ENCODE assay signal across 28 mouse cellular contexts in the genomic region with DNA sequence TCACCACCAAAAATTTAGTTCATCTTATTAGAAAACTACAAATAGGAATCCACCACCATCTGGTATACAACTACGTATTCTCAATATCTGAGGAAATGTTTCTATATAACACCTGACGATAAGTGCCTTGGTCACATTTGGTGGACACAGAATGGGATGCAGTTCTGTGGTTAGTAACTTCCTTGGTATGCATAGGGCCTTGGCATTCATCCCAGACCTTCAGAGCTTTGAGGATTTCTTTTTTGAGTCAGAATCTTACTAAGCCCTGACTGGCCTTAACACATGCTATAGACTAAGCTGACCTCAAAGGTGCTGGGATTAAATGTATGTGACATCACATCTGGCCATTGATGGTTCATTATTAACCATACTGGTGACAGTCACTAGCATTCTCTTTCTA.
DNase-seq lines count a peak whose midpoint lies in the region; ATAC-seq and TF ChIP-seq lines count a peak whose summit lies in the region.
"Had no signal": no experiment of that assay in that cellular context is flagged by ENCODE, and none has a peak within 500 bp of the region (broad histone marks: within the 10 kb centered on the region; RNA-seq: fewer than 3 reads in every experiment).

No protein-coding gene starts in this region.

- no peak for TF ChIP-seq CTCF in lung, embryonic 14.5 days (IDR thresholded peaks at IDR 0.05; ENCODE audit: low read depth)
- TF ChIP-seq CTCF in lung, postnatal 0 days (IDR thresholded peaks at IDR 0.05) = no peak
- TF ChIP-seq CTCF in Patski (IDR thresholded peaks at IDR 0.05) = no peak
- TF ChIP-seq CTCF in intestine, postnatal 0 days (IDR thresholded peaks at IDR 0.05; ENCODE audit: low read depth) = no peak

- H3K9me3 ChIP-seq in lung, embryonic 14.5 days (ENCODE audit: low read depth, low read length) = no peaks in the 10 kb centered on the region
- no peaks in the 10 kb centered on the region for H3K9me3 ChIP-seq in lung, postnatal 0 days (ENCODE audit: low read length)
- no peaks in the 10 kb centered on the region for H3K9me3 ChIP-seq in intestine, postnatal 0 days (ENCODE audit: control insufficient read depth)
- H3K9me3 ChIP-seq in kidney, embryonic 16.5 days (ENCODE audit: low read length) = no peaks in the 10 kb centered on the region
- H3K9me3 ChIP-seq: embryonic facial prominence, embryonic 13.5 days; forebrain, embryonic 12.5 days; forebrain, embryonic 15.5 days; heart, embryonic 12.5 days; heart, embryonic 15.5 days; hindbrain, embryonic 10.5 days; hindbrain, embryonic 13.5 days; intestine, embryonic 15.5 days had no signal

- no peaks in the 10 kb centered on the region for H3K27me3 ChIP-seq in lung, embryonic 14.5 days (ENCODE audit: insufficient read depth, low read length)
- no peaks in the 10 kb centered on the region for H3K27me3 ChIP-seq in lung, postnatal 0 days (replicated peaks; ENCODE audit: insufficient read depth, low read length)
- no peaks in the 10 kb centered on the region for H3K27me3 ChIP-seq in Patski
- H3K27me3 ChIP-seq in intestine, postnatal 0 days (replicated peaks; ENCODE audit: control insufficient read depth, insufficient read depth, low read length) = no peaks in the 10 kb centered on the region
- no peaks in the 10 kb centered on the region for H3K27me3 ChIP-seq in kidney, embryonic 16.5 days (ENCODE audit: insufficient read depth, low read length)
- H3K27me3 ChIP-seq: embryonic facial prominence, embryonic 13.5 days; forebrain, embryonic 12.5 days; forebrain, embryonic 15.5 days; heart, embryonic 12.5 days; heart, embryonic 15.5 days; hindbrain, embryonic 13.5 days; intestine, embryonic 15.5 days had no signal

- WGBS in lung, embryonic 14.5 days = 86% methylated on average over 2 of the region's 2 CpGs
- 67% methylated on average over 2 of the region's 2 CpGs for WGBS in lung, postnatal 0 days
- 83% methylated on average over 2 of the region's 2 CpGs for WGBS in intestine, postnatal 0 days
- 94% methylated on average over 2 of the region's 2 CpGs for WGBS in kidney, embryonic 16.5 days

- H3K4me3 ChIP-seq in lung, embryonic 14.5 days (ENCODE audit: low read depth, low read length) = no peak overlapping the region
- H3K4me3 ChIP-seq in lung, postnatal 0 days (ENCODE audit: low read depth, low read length) = no peak overlapping the region
- no peak overlapping the region for H3K4me3 ChIP-seq in intestine, postnatal 0 days (ENCODE audit: low read depth, low read length)
- no peak overlapping the region for H3K4me3 ChIP-seq in kidney, embryonic 16.5 days (ENCODE audit: low read length)
- H3K4me3 ChIP-seq: embryonic facial prominence, embryonic 13.5 days; forebrain, embryonic 12.5 days; forebrain, embryonic 15.5 days; heart, embryonic 12.5 days; heart, embryonic 15.5 days; hindbrain, embryonic 10.5 days; hindbrain, embryonic 13.5 days; intestine, embryonic 15.5 days had no signal

- no peaks in the 10 kb centered on the region for H3K36me3 ChIP-seq in lung, embryonic 14.5 days (ENCODE audit: insufficient read depth)
- no peaks in the 10 kb centered on the region for H3K36me3 ChIP-seq in lung, postnatal 0 days (ENCODE audit: insufficient read depth, low read length)
- H3K36me3 ChIP-seq in intestine, postnatal 0 days (ENCODE audit: control insufficient read depth, insufficient read depth) = no peaks in the 10 kb centered on the region
- H3K36me3 ChIP-seq in kidney, embryonic 16.5 days (ENCODE audit: insufficient read depth, low read length) = no peaks in the 10 kb centered on the region
- H3K36me3 ChIP-seq: embryonic facial prominence, embryonic 13.5 days; forebrain, embryonic 15.5 days; heart, embryonic 12.5 days; heart, embryonic 15.5 days; hindbrain, embryonic 13.5 days; intestine, embryonic 15.5 days had no signal

- no peak overlapping the region for H3K27ac ChIP-seq in lung, embryonic 14.5 days (ENCODE audit: low read depth)
- no peak overlapping the region for H3K27ac ChIP-seq in lung, postnatal 0 days (ENCODE audit: low read length)
- H3K27ac ChIP-seq in intestine, postnatal 0 days (ENCODE audit: low read depth, low read length) = no peak overlapping the region
- H3K27ac ChIP-seq in kidney, embryonic 16.5 days (ENCODE audit: low read length) = no peak overlapping the region
- H3K27ac ChIP-seq: embryonic facial prominence, embryonic 13.5 days; forebrain, embryonic 12.5 days; forebrain, embryonic 15.5 days; heart, embryonic 15.5 days; hindbrain, embryonic 10.5 days; hindbrain, embryonic 13.5 days; intestine, embryonic 15.5 days had no signal

- peak; percentile 5 for DNase-seq in adrenal gland, adult 2 months
- DNase-seq in adrenal gland, postnatal 36 days = no peak
- peak; percentile 58 for DNase-seq in lung, embryonic 14.5 days
- DNase-seq in lung, postnatal 0 days (ENCODE audit: low spot score) = no peak
- DNase-seq in Patski (ENCODE audit: low read depth, low spot score) = peak; percentile 22
- DNase-seq in heart, adult 11 months = no peak
- DNase-seq: adrenal gland, adult 8-10 months; adrenal gland, postnatal 25 days; cerebellum, adult 2 months; cerebellum, adult 9-11 months; cerebellum, postnatal 25 days; gastrocnemius, postnatal 10 days; heart, adult 18-20 months; heart, postnatal 10 days; heart, postnatal 36 days; kidney, adult 18-20 months had no signal

- H3K9ac ChIP-seq in lung, embryonic 14.5 days = no peak overlapping the region
- no peak overlapping the region for H3K9ac ChIP-seq in lung, postnatal 0 days (replicated peaks; ENCODE audit: low read depth)
- H3K9ac ChIP-seq in intestine, postnatal 0 days (ENCODE audit: low read depth, low read length) = no peak overlapping the region
- no peak overlapping the region for H3K9ac ChIP-seq in kidney, embryonic 16.5 days (replicated peaks; ENCODE audit: low read length)
- H3K9ac ChIP-seq: embryonic facial prominence, embryonic 13.5 days; forebrain, embryonic 12.5 days; forebrain, embryonic 15.5 days; heart, embryonic 12.5 days; heart, embryonic 15.5 days; hindbrain, embryonic 13.5 days; intestine, embryonic 15.5 days had no signal

- POLR2A ChIA-PET in Patski (lab: Charles Lee) = no interaction called here

- CTCF ChIA-PET in Patski (lab: Charles Lee) = interaction anchor here (0.9 to 1.1 kb wide), 2 partner anchors 10 to 107 kb away, joined by 3 to 6 read pairs; no protein-coding TSS in a partner anchor

- no peaks in the 10 kb centered on the region for H3K4me1 ChIP-seq in lung, embryonic 14.5 days (ENCODE audit: insufficient read depth)
- H3K4me1 ChIP-seq in lung, postnatal 0 days (ENCODE audit: insufficient read depth, low read depth, low read length) = no peaks in the 10 kb centered on the region
- no peaks in the 10 kb centered on the region for H3K4me1 ChIP-seq in intestine, postnatal 0 days (replicated peaks; ENCODE audit: control insufficient read depth, insufficient read depth, low read length)
- H3K4me1 ChIP-seq in kidney, embryonic 16.5 days (ENCODE audit: insufficient read depth, low read length) = no peaks in the 10 kb centered on the region
- H3K4me1 ChIP-seq: embryonic facial prominence, embryonic 13.5 days; forebrain, embryonic 12.5 days; forebrain, embryonic 15.5 days; heart, embryonic 12.5 days; heart, embryonic 15.5 days; hindbrain, embryonic 10.5 days; hindbrain, embryonic 13.5 days; intestine, embryonic 15.5 days had no signal

- in situ Hi-C loops in Patski (cut with MboI; ENCODE audit: low pct_unique_long_range_greater_than_20kb) = no loop called here

- TF ChIP-seq EP300 in lung, postnatal 0 days (IDR thresholded peaks at IDR 0.05) = no peak

- H3K4me2 ChIP-seq in lung, embryonic 14.5 days = no peak overlapping the region
- H3K4me2 ChIP-seq in lung, postnatal 0 days (replicated peaks; ENCODE audit: low read depth, low read length) = no peak overlapping the region
- H3K4me2 ChIP-seq in intestine, postnatal 0 days (replicated peaks; ENCODE audit: low read depth) = no peak overlapping the region
- no peak overlapping the region for H3K4me2 ChIP-seq in kidney, embryonic 16.5 days (replicated peaks; ENCODE audit: low read depth, low read length)
- H3K4me2 ChIP-seq: embryonic facial prominence, embryonic 13.5 days; forebrain, embryonic 12.5 days; forebrain, embryonic 15.5 days; heart, embryonic 12.5 days; heart, embryonic 15.5 days; hindbrain, embryonic 13.5 days; intestine, embryonic 15.5 days had no signal

- ATAC-seq in lung, embryonic 14.5 days (ENCODE audit: insufficient read depth) = no peak
- no peak for ATAC-seq in lung, postnatal 0 days
- peak; percentile 31 for ATAC-seq in Patski
- ATAC-seq in intestine, postnatal 0 days = no peak
- ATAC-seq in kidney, embryonic 16.5 days (ENCODE audit: low FRiP score, low TSS enrichment) = no peak
- ATAC-seq: CD4-positive, CD25-positive, alpha-beta regulatory T cell, adult 4 months; forebrain, embryonic 15.5 days; hindbrain, embryonic 16.5 days; intestine, embryonic 15.5 days had no signal

Comparison
In these comparisons a context has a peak if more than half of its experiments do, and no peak if none do; other contexts are left out.
1. DNase-seq: peak in adrenal gland, adult 2 months (single experiment), lung, embryonic 14.5 days (single experiment) and Patski (single experiment); none in adrenal gland, postnatal 36 days (0 of 2), lung, postnatal 0 days (single experiment) and heart, adult 11 months (single experiment).